Mouse (Mus musculus) thymus, adult 2 months (tissue): ENCODE data around the gene Msrb3. TPM values are rescaled to one million over a fixed set of nuclear protein-coding genes. Genes with fewer than 3 reads are reported as not detected.

Experiments used
- DNase-seq: peaks from one replicate; pipeline ENCODE4 v3.0.0; 2021
- H3K27ac ChIP-seq: fragments of 200-500 bp; 2 replicates; pipeline ENCODE4 v1.5.1; 2012; ENCODE audit warnings: low read length, control low read depth; ENCODE audit not compliant: control insufficient read depth, insufficient read depth
- H3K27me3 ChIP-seq: fragments of 200-500 bp; 2 replicates; pipeline ENCODE4 v1.6.1; 2012; ENCODE audit warnings: mild to moderate bottlenecking, low read length, moderate library complexity, mixed read lengths; ENCODE audit not compliant: control insufficient read depth, insufficient read depth
- H3K36me3 ChIP-seq: fragments of 200-500 bp; 2 replicates; pipeline ENCODE4 v1.6.1; 2012; ENCODE audit warnings: mild to moderate bottlenecking, low read length, moderate library complexity; ENCODE audit not compliant: control insufficient read depth, insufficient read depth
- H3K4me1 ChIP-seq: fragments of 200-500 bp; replicated peaks from 2 replicates; pipeline ENCODE4 v1.6.1; 2012; ENCODE audit warnings: low read length; ENCODE audit not compliant: control insufficient read depth, insufficient read depth
- H3K4me3 ChIP-seq: fragments of 200-500 bp; 2 replicates; pipeline ENCODE4 v1.5.1; 2012; ENCODE audit warnings: mild to moderate bottlenecking, low read length, control low read depth, moderate library complexity; ENCODE audit not compliant: control insufficient read depth, insufficient read depth
- CTCF ChIP-seq: fragments of 200-500 bp; IDR thresholded peaks from 2 replicates; pipeline ENCODE4 v1.5.1; 2012; ENCODE audit warnings: mild to moderate bottlenecking, control low read depth, low read length, moderate library complexity, borderline replicate concordance; ENCODE audit not compliant: control insufficient read depth, poor library complexity, insufficient read depth; ENCODE audit errors: extremely low read depth
- POLR2A ChIP-seq: fragments of 200-500 bp; IDR thresholded peaks from 2 replicates; pipeline ENCODE4 v1.6.1; 2012; ENCODE audit warnings: mild to moderate bottlenecking, low read length, control low read depth, moderate library complexity; ENCODE audit not compliant: control insufficient read depth, poor library complexity, insufficient read depth; ENCODE audit errors: extremely low read depth
- WGBS: fragments of 180-500 bp; shearing (Covaris S2); methylation state at CpG from one replicate; pipeline ENCODE4 v1.1.7; 2018; 5-methylcytosine and 5-hydroxymethylcytosine counted together
- polyA plus RNA-seq: library from polyadenylated mRNA; depleted of rRNA; stranded (reverse); fragments of >200 nt; gene quantifications from 2 replicates; pipeline ENCODE4 v1.2.3, GENCODE M21; 2012

Msrb3 gene
- polyA plus RNA-seq, 1 experiment = 5.4 TPM

GRCm38 (mm10) chr10:120827761-120828160 is 71.1 kb downstream of the Msrb3 start:
- H3K4me1 ChIP-seq = no peaks in the 10 kb centered on the region
- H3K27ac ChIP-seq = no peak overlapping the region
- H3K36me3 ChIP-seq = no peaks in the 10 kb centered on the region
- no peak overlapping the region for H3K4me3 ChIP-seq
- no peak for DNase-seq
- TF ChIP-seq POLR2A (no peak), CTCF (no peak)
- 96% methylated on average over 12 of the region's 12 CpGs for WGBS
- H3K27me3 ChIP-seq = no peaks in the 10 kb centered on the region

- no peaks in the 10 kb centered on the region for H3K36me3 ChIP-seq
- no peaks in the 10 kb centered on the region for H3K27me3 ChIP-seq
- H3K4me1 ChIP-seq = no peaks in the 10 kb centered on the region
- TF ChIP-seq POLR2A = no peak
- no peak for TF ChIP-seq CTCF
- no peak overlapping the region for H3K27ac ChIP-seq
- H3K4me3 ChIP-seq = no peak overlapping the region
- no peak for DNase-seq
- WGBS = 59% methylated on average over 27 of the region's 27 CpGs
These were observed 71.9 kb downstream of the Msrb3 start for GRCm38 (mm10) chr10:120826795-120827669.

GRCm38 (mm10) chr10:120826381-120826780 is 72.5 kb downstream of the Msrb3 start:
- 9% methylated on average over 7 of the region's 7 CpGs for WGBS

GRCm38 (mm10) chr10:120825594-120825993 is 73.3 kb downstream of the Msrb3 start:
- Histone ChIP-seq H3K36me3 (no peaks in the 10 kb centered on the region), H3K27ac (no peak overlapping the region), H3K4me3 (no peak overlapping the region), H3K4me1 (no peaks in the 10 kb centered on the region), H3K27me3 (no peaks in the 10 kb centered on the region)
- no peak for DNase-seq
- 90% methylated on average over 11 of the region's 11 CpGs for WGBS
- no peak for TF ChIP-seq CTCF

More at GRCm38 (mm10) chr10:120826381-120826780, 72.5 kb downstream of the Msrb3 start:
- Histone ChIP-seq H3K4me3 (no peak overlapping the region), H3K4me1 (no peaks in the 10 kb centered on the region), H3K36me3 (no peaks in the 10 kb centered on the region), H3K27ac (no peak overlapping the region), H3K27me3 (no peaks in the 10 kb centered on the region)
- DNase-seq = no peak
- TF ChIP-seq POLR2A = no peak
- TF ChIP-seq CTCF = no peak

- TF ChIP-seq CTCF = no peak
- no peak for TF ChIP-seq POLR2A
- Histone ChIP-seq H3K4me3 (no peak overlapping the region), H3K36me3 (no peaks in the 10 kb centered on the region), H3K4me1 (no peaks in the 10 kb centered on the region), H3K27ac (no peak overlapping the region), H3K27me3 (no peaks in the 10 kb centered on the region)
- 27% methylated on average over 20 of the region's 20 CpGs for WGBS
- DNase-seq = no peak
These were observed 77.2 kb downstream of the Msrb3 start for GRCm38 (mm10) chr10:120821491-120822358.

- H3K27me3 ChIP-seq = no peaks in the 10 kb centered on the region
These were observed 78.1 kb downstream of the Msrb3 start for GRCm38 (mm10) chr10:120820781-120821300.

More at GRCm38 (mm10) chr10:120820781-120821300, 78.1 kb downstream of the Msrb3 start:
- Histone ChIP-seq H3K4me1 (no peaks in the 10 kb centered on the region), H3K27ac (no peak overlapping the region), H3K4me3 (no peak overlapping the region), H3K36me3 (no peaks in the 10 kb centered on the region)
- WGBS = 94% methylated on average over 12 of the region's 12 CpGs
- TF ChIP-seq POLR2A = no peak
- TF ChIP-seq CTCF = no peak
- DNase-seq = no peak
